Mouse (Mus musculus): ENCODE measurements around the gene Mtss1l. TPM values are rescaled to one million over a fixed set of nuclear protein-coding genes. Genes with fewer than 3 reads are reported as not detected.
"Not testable (repeated sequence)": the region's sequence is repeated elsewhere in the genome, so short reads cannot be mapped to it uniquely, and the experiment has no call there.

The Mtss1l gene
- polyA plus RNA-seq, 1 experiment from 2014 or later, result 9.2 TPM

DNA sequence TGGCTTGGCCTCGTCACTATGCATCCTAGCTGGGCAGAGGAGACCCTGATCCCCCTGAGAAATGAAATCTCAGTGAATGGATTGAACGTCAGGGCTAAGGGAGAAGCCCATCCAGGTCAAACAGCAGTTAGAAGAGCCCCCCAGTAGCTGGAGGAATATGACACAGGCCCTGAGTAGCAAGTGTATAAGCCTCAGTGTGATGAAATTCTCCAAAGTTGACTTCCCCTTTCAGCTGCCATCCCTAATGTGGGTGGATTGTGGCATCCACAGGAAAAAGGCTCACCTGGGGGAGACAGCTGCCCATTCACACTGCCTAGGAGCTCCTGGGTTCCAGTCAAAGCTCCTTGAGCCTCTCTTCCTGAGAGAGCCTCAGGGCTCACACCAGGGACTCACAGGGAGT is 64.1 kb downstream of the Mtss1l start:
- Histone ChIP-seq H3K36me3 (ENCODE audit: control insufficient read depth, insufficient read depth, low read length) (no peaks in the 10 kb centered on the region), H3K4me3 (ENCODE audit: low read depth, low read length) (no peak overlapping the region), H3K9ac (ENCODE audit: low read depth, low read length) (no peak overlapping the region), H3K4me1 (ENCODE audit: control insufficient read depth, insufficient read depth, low read length) (no peaks in the 10 kb centered on the region), H3K9me3 (replicated peaks; ENCODE audit: control insufficient read depth, low read length) (no peaks in the 10 kb centered on the region), H3K27me3 (ENCODE audit: control insufficient read depth, insufficient read depth, low read length) (no peaks in the 10 kb centered on the region), H3K27ac (ENCODE audit: low read depth, low read length) (no peak overlapping the region), H3K4me2 (no peak overlapping the region)
- no peak for ATAC-seq (replicated peaks; ENCODE audit: insufficient number of reproducible peaks, low FRiP score, low TSS enrichment)
- 61% methylated on average over 2 of the region's 2 CpGs for WGBS (ENCODE audit: insufficient replicate concordance)

DNA sequence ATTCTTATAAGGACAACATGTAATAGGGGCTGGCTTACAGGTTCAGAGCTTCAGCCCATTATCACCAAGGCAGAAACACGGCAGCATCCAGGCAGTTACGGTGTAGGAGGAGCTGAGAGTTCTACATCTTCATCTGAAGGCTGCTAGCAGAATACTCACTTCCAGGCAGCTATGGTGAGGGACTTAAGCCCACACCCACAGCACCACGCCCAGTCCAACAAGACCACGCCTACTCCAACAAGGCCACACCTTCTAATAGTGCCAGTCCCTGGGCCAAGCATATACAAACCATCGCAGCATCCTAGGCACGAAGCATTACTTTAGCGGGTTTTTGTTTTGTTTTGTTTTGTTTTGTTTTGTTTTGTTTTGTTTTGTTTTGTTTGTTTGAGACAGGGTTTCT is 65.2 kb downstream of the Mtss1l start:
- H3K27me3 ChIP-seq (ENCODE audit: control insufficient read depth, insufficient read depth, low read length); H3K9ac ChIP-seq (ENCODE audit: low read depth, low read length); H3K27ac ChIP-seq (ENCODE audit: low read depth, low read length); H3K9me3 ChIP-seq (replicated peaks; ENCODE audit: control insufficient read depth, low read length); ATAC-seq (replicated peaks; ENCODE audit: insufficient number of reproducible peaks, low FRiP score, low TSS enrichment); H3K36me3 ChIP-seq (ENCODE audit: control insufficient read depth, insufficient read depth, low read length); H3K4me1 ChIP-seq (ENCODE audit: control insufficient read depth, insufficient read depth, low read length); H3K4me2 ChIP-seq; H3K4me3 ChIP-seq (ENCODE audit: low read depth, low read length): not testable (repeated sequence)
- whole genome bisulfite sequencing (ENCODE audit: insufficient replicate concordance), result 75% methylated on average over 7 of the region's 7 CpGs

DNA sequence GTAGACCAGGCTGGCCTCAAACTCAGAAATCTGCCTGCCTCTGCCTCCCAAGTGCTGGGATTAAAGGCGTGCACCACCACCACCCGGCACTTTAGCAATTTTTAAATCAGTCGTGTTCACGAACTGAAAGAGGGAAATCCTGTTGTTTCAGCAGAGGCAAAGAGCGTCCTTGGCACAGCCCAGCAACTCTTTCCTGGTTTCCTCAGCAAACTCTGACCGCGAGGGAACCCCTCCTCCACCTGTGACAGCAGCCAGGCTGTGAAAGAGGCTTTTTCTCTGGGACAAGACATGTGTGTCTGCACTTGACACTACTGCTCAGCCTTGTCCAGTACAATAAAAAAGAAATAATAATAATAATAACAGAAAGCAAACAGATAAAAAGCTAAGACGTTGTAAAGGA is 65.7 kb downstream of the Mtss1l start:
- H3K27ac ChIP-seq (ENCODE audit: low read depth, low read length), result no peak overlapping the region
- H3K4me3 ChIP-seq (ENCODE audit: low read depth, low read length), result no peak overlapping the region
- H3K27me3 ChIP-seq (ENCODE audit: control insufficient read depth, insufficient read depth, low read length), result no peaks in the 10 kb centered on the region
- H3K36me3 ChIP-seq (ENCODE audit: control insufficient read depth, insufficient read depth, low read length), result no peaks in the 10 kb centered on the region
- 71% methylated on average over 8 of the region's 8 CpGs for WGBS (ENCODE audit: insufficient replicate concordance)
- no peaks in the 10 kb centered on the region for H3K9me3 ChIP-seq (replicated peaks; ENCODE audit: control insufficient read depth, low read length)
- ATAC-seq (replicated peaks; ENCODE audit: insufficient number of reproducible peaks, low FRiP score, low TSS enrichment), result no peak
- H3K4me1 ChIP-seq (ENCODE audit: control insufficient read depth, insufficient read depth, low read length), result no peaks in the 10 kb centered on the region
- no peak overlapping the region for H3K4me2 ChIP-seq
- H3K9ac ChIP-seq (ENCODE audit: low read depth, low read length), result no peak overlapping the region

DNA sequence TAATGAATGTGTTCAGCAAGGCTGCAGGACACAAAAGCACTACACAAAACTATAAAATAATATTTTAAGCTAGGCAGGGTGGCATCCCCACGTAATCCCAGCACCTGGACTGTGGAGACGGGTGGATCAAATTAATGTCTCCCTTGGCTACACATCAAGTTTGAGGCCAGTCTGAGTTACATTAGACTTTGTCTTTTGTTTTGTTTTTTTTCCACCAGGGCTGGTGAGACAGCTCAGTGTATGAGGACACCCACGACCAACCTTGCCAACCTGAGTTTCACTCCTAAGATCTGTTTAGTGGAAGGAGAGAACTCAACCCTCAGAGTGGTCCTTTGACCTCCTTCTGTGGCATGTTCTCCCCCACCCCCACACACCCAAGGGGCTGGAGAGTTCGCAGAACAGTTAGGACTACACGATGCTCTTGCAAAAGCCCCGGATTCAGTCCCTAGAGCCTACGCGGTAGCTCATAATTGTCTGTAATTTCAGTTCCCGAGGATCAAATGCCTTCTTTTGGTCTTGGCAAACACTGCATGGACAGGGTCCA is 66.2 kb downstream of the Mtss1l start:
- Histone ChIP-seq H3K4me2 (no peak overlapping the region), H3K36me3 (ENCODE audit: control insufficient read depth, insufficient read depth, low read length) (no peaks in the 10 kb centered on the region), H3K9me3 (replicated peaks; ENCODE audit: control insufficient read depth, low read length) (no peaks in the 10 kb centered on the region), H3K4me1 (ENCODE audit: control insufficient read depth, insufficient read depth, low read length) (no peaks in the 10 kb centered on the region), H3K9ac (ENCODE audit: low read depth, low read length) (no peak overlapping the region), H3K27me3 (ENCODE audit: control insufficient read depth, insufficient read depth, low read length) (no peaks in the 10 kb centered on the region), H3K27ac (ENCODE audit: low read depth, low read length) (no peak overlapping the region), H3K4me3 (ENCODE audit: low read depth, low read length) (no peak overlapping the region)
- WGBS (ENCODE audit: insufficient replicate concordance), result 83% methylated on average over 9 of the region's 9 CpGs
- ATAC-seq (replicated peaks; ENCODE audit: insufficient number of reproducible peaks, low FRiP score, low TSS enrichment), result no peak

DNA sequence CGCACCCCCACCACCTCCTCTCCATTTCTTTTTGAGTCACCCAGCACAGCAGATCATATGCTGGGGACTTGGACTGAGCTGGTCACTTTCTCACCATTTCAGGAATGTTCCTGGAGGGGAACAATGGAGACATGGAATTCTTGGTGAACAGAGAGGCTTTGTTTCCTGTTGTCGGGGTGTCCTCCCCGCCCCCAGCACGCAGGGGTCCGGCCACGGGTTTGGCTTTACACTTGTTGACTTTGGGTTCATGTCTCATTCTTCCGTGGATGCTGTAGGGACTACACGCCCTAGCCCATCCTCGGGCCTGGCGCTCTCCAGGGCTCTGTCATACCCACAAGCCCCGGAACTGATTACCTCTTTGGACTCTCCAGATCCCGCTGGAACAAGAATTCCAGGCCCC is 67.7 kb downstream of the Mtss1l start:
- Histone ChIP-seq H3K27me3 (ENCODE audit: control insufficient read depth, insufficient read depth, low read length) (no peaks in the 10 kb centered on the region), H3K4me3 (ENCODE audit: low read depth, low read length) (no peak overlapping the region), H3K9ac (ENCODE audit: low read depth, low read length) (no peak overlapping the region), H3K9me3 (replicated peaks; ENCODE audit: control insufficient read depth, low read length) (no peaks in the 10 kb centered on the region), H3K4me2 (no peak overlapping the region), H3K27ac (ENCODE audit: low read depth, low read length) (no peak overlapping the region), H3K36me3 (ENCODE audit: control insufficient read depth, insufficient read depth, low read length) (no peaks in the 10 kb centered on the region), H3K4me1 (ENCODE audit: control insufficient read depth, insufficient read depth, low read length) (0 out of 2 replicates have a peak, but pooled peaks cover 4% of the 10 kb centered on the region)
- ATAC-seq (replicated peaks; ENCODE audit: insufficient number of reproducible peaks, low FRiP score, low TSS enrichment), result no peak
- WGBS (ENCODE audit: insufficient replicate concordance), result 55% methylated on average over 12 of the region's 12 CpGs

DNA sequence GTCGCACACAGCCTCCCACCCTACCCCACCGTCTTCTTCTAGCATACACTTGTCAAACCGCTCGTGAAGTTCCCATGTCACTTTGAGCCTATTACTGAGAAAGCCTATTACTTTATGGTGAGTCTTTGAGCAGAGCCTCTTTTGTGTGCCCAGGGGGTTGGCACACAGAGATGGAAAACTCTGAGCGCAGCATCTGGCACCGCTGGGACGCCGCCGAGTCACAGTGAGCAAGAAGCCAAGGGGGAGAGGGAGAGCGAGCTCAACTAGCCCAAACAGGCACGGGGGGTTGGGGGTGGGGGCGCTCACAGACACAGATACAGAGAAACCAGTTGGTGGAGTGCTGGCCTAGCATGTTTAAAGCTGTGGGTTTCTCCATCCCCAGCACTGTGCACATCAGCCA is 68.3 kb downstream of the Mtss1l start:
- Histone ChIP-seq H3K4me2 (no peak overlapping the region), H3K36me3 (ENCODE audit: control insufficient read depth, insufficient read depth, low read length) (no peaks in the 10 kb centered on the region), H3K27ac (ENCODE audit: low read depth, low read length) (no peak overlapping the region), H3K9me3 (replicated peaks; ENCODE audit: control insufficient read depth, low read length) (no peaks in the 10 kb centered on the region), H3K27me3 (ENCODE audit: control insufficient read depth, insufficient read depth, low read length) (no peaks in the 10 kb centered on the region), H3K9ac (ENCODE audit: low read depth, low read length) (no peak overlapping the region), H3K4me3 (ENCODE audit: low read depth, low read length) (no peak overlapping the region), H3K4me1 (ENCODE audit: control insufficient read depth, insufficient read depth, low read length) (0 out of 2 replicates have a peak, but pooled peaks cover 4% of the 10 kb centered on the region)
- no peak for ATAC-seq (replicated peaks; ENCODE audit: insufficient number of reproducible peaks, low FRiP score, low TSS enrichment)
- WGBS (ENCODE audit: insufficient replicate concordance), result 48% methylated on average over 12 of the region's 12 CpGs

DNA sequence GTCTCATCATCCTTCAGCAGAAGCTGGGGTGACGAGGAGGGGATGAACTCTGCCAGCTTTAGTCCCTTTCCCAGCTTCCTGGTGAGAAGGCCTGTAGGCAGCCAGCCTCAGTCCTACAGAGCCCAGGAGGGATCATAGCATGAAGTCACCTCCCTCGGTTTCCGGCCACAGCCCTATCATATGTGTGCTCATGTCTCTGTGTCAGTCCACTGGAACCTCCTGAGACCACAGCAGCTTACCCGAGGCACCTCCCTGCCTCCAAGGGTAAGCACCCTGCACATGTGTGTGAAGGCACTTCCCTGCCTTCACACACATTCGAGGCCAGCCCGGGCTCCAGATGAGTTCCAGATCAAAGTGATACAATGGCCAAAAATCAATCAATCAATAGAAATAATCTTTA is 69.0 kb downstream of the Mtss1l start:
- no peaks in the 10 kb centered on the region for H3K36me3 ChIP-seq (ENCODE audit: control insufficient read depth, insufficient read depth, low read length)
- 48% methylated on average over 6 of the region's 6 CpGs for WGBS (ENCODE audit: insufficient replicate concordance)
- H3K4me3 ChIP-seq (ENCODE audit: low read depth, low read length), result no peak overlapping the region
- no peak overlapping the region for H3K4me2 ChIP-seq
- H3K27ac ChIP-seq (ENCODE audit: low read depth, low read length), result no peak overlapping the region
- H3K4me1 ChIP-seq (ENCODE audit: control insufficient read depth, insufficient read depth, low read length), result 0 out of 2 replicates have a peak, but pooled peaks cover 4% of the 10 kb centered on the region
- no peak overlapping the region for H3K9ac ChIP-seq (ENCODE audit: low read depth, low read length)
- ATAC-seq (replicated peaks; ENCODE audit: insufficient number of reproducible peaks, low FRiP score, low TSS enrichment), result no peak
- H3K27me3 ChIP-seq (ENCODE audit: control insufficient read depth, insufficient read depth, low read length), result no peaks in the 10 kb centered on the region
- no peaks in the 10 kb centered on the region for H3K9me3 ChIP-seq (replicated peaks; ENCODE audit: control insufficient read depth, low read length)

Other genes starting within 250 kb of the Mtss1l start
- 21.6 and 22.7 TPM in 2 replicates for gene Vac14, start 102.9 kb upstream of the Mtss1l start, polyA plus RNA-seq (2014; fragmentation: Nextera tagmentation; extraction: Ambion mirVana)
- 0.36 TPM in 1 of 2 replicates, not detected in the other for gene Il34, start 84.4 kb downstream of the Mtss1l start, polyA plus RNA-seq (2014; fragmentation: Nextera tagmentation; extraction: Ambion mirVana)
- 62.8 and 64.2 TPM in 2 replicates for gene Cog4, start 125.1 kb downstream of the Mtss1l start, polyA plus RNA-seq (2014; fragmentation: Nextera tagmentation; extraction: Ambion mirVana)
- 92.8 and 112 TPM in 2 replicates for gene Sf3b3, start 125.3 kb downstream of the Mtss1l start, polyA plus RNA-seq (2014; fragmentation: Nextera tagmentation; extraction: Ambion mirVana)
- gene Fuk, start 181.0 kb downstream of the Mtss1l start, polyA plus RNA-seq (2014; fragmentation: Nextera tagmentation; extraction: Ambion mirVana), result 5.1 and 5.7 TPM in 2 replicates
- gene St3gal2, start 198.4 kb downstream of the Mtss1l start, polyA plus RNA-seq (2014; fragmentation: Nextera tagmentation; extraction: Ambion mirVana), result 11.9 TPM in 2 replicates

Measured in heart, embryonic 11.5 days (tissue).